Mouse (Mus musculus) heart, embryonic 11.5 days (tissue): Measurements from ENCODE around the gene Pbsn. TPM values are rescaled to one million over a fixed set of nuclear protein-coding genes. Genes with fewer than 3 reads are reported as not detected.

Experiments used
- ATAC-seq: fragments of 200-750 bp; cut with Nextera tagmentation; replicated peaks from 2 replicates; pipeline ENCODE4 v1.8.0; 2017; ENCODE audit warnings: moderate library complexity; ENCODE audit not compliant: insufficient number of reproducible peaks, low FRiP score, low TSS enrichment
- H3K27ac ChIP-seq: fragments of 300-500 bp; sonication (generic); 2 replicates; pipeline ENCODE4 v1.5.1; 2014; ENCODE audit warnings: mild to moderate bottlenecking, low read depth, low read length
- H3K27me3 ChIP-seq: fragments of 300-500 bp; sonication (generic); 2 replicates; pipeline ENCODE4 v1.6.1; 2014; ENCODE audit warnings: mild to moderate bottlenecking, low read length, mixed read lengths; ENCODE audit not compliant: control insufficient read depth, insufficient read depth
- H3K36me3 ChIP-seq: fragments of 300-500 bp; sonication (generic); 2 replicates; pipeline ENCODE4 v1.6.1; 2014; ENCODE audit warnings: mild to moderate bottlenecking, low read length, moderate library complexity, mixed read lengths; ENCODE audit not compliant: control insufficient read depth, insufficient read depth
- H3K4me1 ChIP-seq: fragments of 300-500 bp; sonication (generic); 2 replicates; pipeline ENCODE4 v1.6.1; 2014; ENCODE audit warnings: low read length; ENCODE audit not compliant: control insufficient read depth, insufficient read depth
- H3K4me2 ChIP-seq: fragments of 300-500 bp; sonication (generic); 2 replicates; pipeline ENCODE4 v1.6.1; 2014; ENCODE audit warnings: mild to moderate bottlenecking, moderate library complexity
- H3K4me3 ChIP-seq: fragments of 300-500 bp; sonication (generic); 2 replicates; pipeline ENCODE4 v1.5.1; 2014; ENCODE audit warnings: low read depth, low read length
- H3K9ac ChIP-seq: fragments of 300-500 bp; sonication (generic); 2 replicates; pipeline ENCODE4 v1.6.1; 2014; ENCODE audit warnings: mild to moderate bottlenecking, low read depth, low read length, moderate library complexity
- H3K9me3 ChIP-seq: fragments of 300-500 bp; sonication (generic); replicated peaks from 2 replicates; pipeline ENCODE4 v1.6.1; 2016; ENCODE audit warnings: low read length; ENCODE audit not compliant: control insufficient read depth
- WGBS: fragments of 180-500 bp; shearing (Covaris S2); extraction: QIAGEN DNeasy Blood & Tissue Kit; methylation state at CpG from one replicate; pipeline ENCODE4 v1.1.7; 2014; ENCODE audit not compliant: insufficient replicate concordance; 5-methylcytosine and 5-hydroxymethylcytosine counted together
- polyA plus RNA-seq: library from polyadenylated mRNA; unstranded; fragments of >200 nt; fragmentation: Nextera tagmentation; extraction: Ambion mirVana; gene quantifications from 2 replicates; pipeline ENCODE4 v1.2.1, GENCODE M21; 2014

Gene Pbsn
- polyA plus RNA-seq, 1 experiment from 2014 or later: not detected

- Histone ChIP-seq H3K27me3 (no peaks in the 10 kb centered on the region), H3K9me3 (no peaks in the 10 kb centered on the region), H3K4me3 (no peak overlapping the region), H3K4me1 (no peaks in the 10 kb centered on the region), H3K27ac (no peak overlapping the region), H3K36me3 (no peaks in the 10 kb centered on the region), H3K4me2 (no peak overlapping the region), H3K9ac (no peak overlapping the region)
- ATAC-seq: no peak
Measured at GRCm38 (mm10) chrX:77797801-77798200, 55.6 kb downstream of the Pbsn start.

- 70% methylated on average over 1 of the region's 1 CpGs for WGBS
- ATAC-seq: no peak
- no peak overlapping the region for H3K4me3 ChIP-seq
- H3K4me2 ChIP-seq: peak overlapping the region; percentile 69; the same call in 1 of the 2 replicates
- H3K9ac ChIP-seq: no peak overlapping the region
- no peaks in the 10 kb centered on the region for H3K4me1 ChIP-seq
- no peaks in the 10 kb centered on the region for H3K36me3 ChIP-seq
- H3K27me3 ChIP-seq: no peaks in the 10 kb centered on the region
- H3K9me3 ChIP-seq: no peaks in the 10 kb centered on the region
- no peak overlapping the region for H3K27ac ChIP-seq
Measured at GRCm38 (mm10) chrX:77796916-77797315, 56.5 kb downstream of the Pbsn start.

- Histone ChIP-seq H3K4me2 (peak within 1 kb of the TSS; percentile 72), H3K36me3 (no peaks in the 10 kb centered on the region), H3K27me3 (no peaks in the 10 kb centered on the region), H3K9me3 (no peaks in the 10 kb centered on the region), H3K27ac (peak within 1 kb of the TSS; percentile 46), H3K4me1 (no peaks in the 10 kb centered on the region), H3K9ac (peak within 1 kb of the TSS; percentile 69), H3K4me3 (peak within 1 kb of the TSS; percentile 48)
- WGBS: 23% methylated on average over 18 of the region's 19 CpGs
- peak; percentile 71 for ATAC-seq
Measured at GRCm38 (mm10) chrX:77796238-77796835, 57.1 kb downstream of the Pbsn start, which contains the start of gene Prkx. Gene Prkx, minus strand, starts transcription at chrX:77796278.

GRCm38 (mm10) chrX:77795858-77796174 is 57.6 kb downstream of the Pbsn start:
- no peaks in the 10 kb centered on the region for H3K4me1 ChIP-seq
- H3K27me3 ChIP-seq: no peaks in the 10 kb centered on the region
- peak overlapping the region; percentile 46 for H3K27ac ChIP-seq
- H3K9ac ChIP-seq: peak overlapping the region; percentile 69
- WGBS: 9% methylated on average over 27 of the region's 30 CpGs
- no peaks in the 10 kb centered on the region for H3K36me3 ChIP-seq
- peak overlapping the region; percentile 72 for H3K4me2 ChIP-seq
- H3K4me3 ChIP-seq: peak overlapping the region; percentile 48
- peak; percentile 96 for ATAC-seq
- no peaks in the 10 kb centered on the region for H3K9me3 ChIP-seq

GRCm38 (mm10) chrX:77794962-77795857 is 58.2 kb downstream of the Pbsn start:
- Histone ChIP-seq H3K9ac (peak overlapping the region; percentile 54), H3K4me2 (peak overlapping the region; percentile 72), H3K4me3 (peak overlapping the region; percentile 48), H3K4me1 (no peaks in the 10 kb centered on the region), H3K27ac (peak overlapping the region; percentile 12; the same call in 1 of the 2 replicates), H3K27me3 (no peaks in the 10 kb centered on the region), H3K9me3 (no peaks in the 10 kb centered on the region), H3K36me3 (no peaks in the 10 kb centered on the region)
- 15% methylated on average over 61 of the region's 61 CpGs for WGBS
- ATAC-seq: peak; percentile 65; the same call in 1 of the 2 replicates

GRCm38 (mm10) chrX:77788675-77789074 is 64.7 kb downstream of the Pbsn start:
- Histone ChIP-seq H3K27ac (no peak overlapping the region), H3K4me1 (no peaks in the 10 kb centered on the region), H3K27me3 (no peaks in the 10 kb centered on the region), H3K4me3 (no peak overlapping the region), H3K4me2 (no peak overlapping the region), H3K9me3 (no peaks in the 10 kb centered on the region), H3K36me3 (no peaks in the 10 kb centered on the region), H3K9ac (no peak overlapping the region)
- no peak for ATAC-seq
- 70% methylated on average over 3 of the region's 3 CpGs for WGBS

Other genes with a start within 250 kb of the Pbsn start
- gene Prkx, start 57.3 kb downstream of the Pbsn start, polyA plus RNA-seq: 9.4 and 12.0 TPM in 2 replicates
- gene Gm14744, start 11.1 kb upstream of the Pbsn start, polyA plus RNA-seq: not detected in 2 replicates
- not detected in 2 replicates for gene 5430402E10Rik, start 71.4 kb upstream of the Pbsn start, polyA plus RNA-seq
- not detected in 2 replicates for gene Obp1a, start 237.8 kb upstream of the Pbsn start, polyA plus RNA-seq